Mouse (Mus musculus): ENCODE measurements around the gene Ppp1cb. TPM values are rescaled to one million over a fixed set of nuclear protein-coding genes. Genes with fewer than 3 reads are reported as not detected.
A peak's percentile ranks its signal among the peaks of the same experiment; 100 is the strongest.
"Not testable (repeated sequence)": the region's sequence is repeated elsewhere in the genome, so short reads cannot be mapped to it uniquely, and the experiment has no call there.

Gene Ppp1cb
- total RNA-seq (2017), result 240 and 271 TPM in 2 replicates

- ATAC-seq (replicated peaks in 1 of 2; ENCODE audit: insufficient read depth in 1 of 2, low FRiP score in 2 of 2, low TSS enrichment in 1 of 2, low read depth in 1 of 2, poor library complexity in 2 of 2, severe bottlenecking in 2 of 2), result peak; percentile 90 to 95
Measured at GRCm38 (mm10) chr5:32458408-32459143, at the start of gene Ppp1cb. Ppp1cb (plus strand) TSS chr5:32458843.

DNA sequence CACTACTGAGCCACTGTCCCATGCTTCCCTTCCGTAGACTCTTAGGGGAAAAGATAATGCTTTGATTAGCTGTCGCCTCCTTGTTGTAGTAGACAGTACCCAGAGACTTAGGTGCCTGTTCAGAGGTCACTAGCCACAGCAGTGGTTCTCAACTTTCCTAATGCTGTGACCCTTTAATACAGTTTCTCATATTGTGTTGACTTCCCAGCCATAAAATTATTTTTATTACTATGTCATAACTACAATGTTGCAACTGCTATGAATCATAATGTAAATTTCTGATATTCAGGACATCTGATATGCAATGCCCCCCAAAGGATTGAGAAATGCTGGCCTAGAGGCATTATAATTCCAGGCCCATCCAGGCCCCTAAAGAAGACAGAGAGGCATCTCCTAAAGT lies 48.9 kb upstream of the Ppp1cb start:
- ATAC-seq (replicated peaks in 1 of 2; ENCODE audit: insufficient read depth in 1 of 2, low FRiP score in 2 of 2, low TSS enrichment in 1 of 2, low read depth in 1 of 2, poor library complexity in 2 of 2, severe bottlenecking in 2 of 2), result no peak

DNA sequence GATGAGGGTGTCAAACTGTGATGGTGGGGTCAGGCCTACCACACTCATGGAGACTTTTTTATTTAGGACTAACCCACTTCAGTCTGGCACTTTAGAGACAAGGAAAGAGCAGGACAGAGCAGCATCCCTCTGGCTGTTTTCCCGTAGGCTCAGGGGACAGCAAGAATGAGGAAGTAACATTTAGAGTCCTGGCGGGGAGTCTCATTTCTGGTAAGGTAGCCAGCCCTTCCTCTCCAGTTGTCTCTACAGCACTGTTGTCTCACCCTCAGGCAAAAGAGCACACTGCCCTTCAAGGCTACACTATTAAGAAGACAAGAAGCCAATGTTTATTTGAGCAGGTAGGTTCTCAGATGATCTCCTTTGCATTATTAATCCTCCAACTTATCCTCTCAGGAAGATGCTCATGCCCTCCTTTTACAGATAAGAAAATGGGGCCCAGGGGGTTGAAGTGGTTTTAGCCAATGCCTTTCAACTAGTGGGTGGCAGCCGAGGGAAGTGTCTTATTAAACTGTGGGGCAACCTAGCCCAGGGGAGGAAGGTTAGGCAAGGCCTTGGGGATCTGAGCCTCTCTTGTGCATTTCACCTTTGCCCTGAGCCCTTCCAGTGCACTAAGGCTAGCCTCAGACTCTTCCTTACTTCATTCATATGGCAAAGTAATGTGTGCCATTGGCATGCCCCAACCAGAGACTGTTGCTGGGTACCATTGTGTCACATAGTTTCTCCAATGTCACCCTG lies 47.5 kb upstream of the Ppp1cb start:
- ATAC-seq (replicated peaks in 1 of 2; ENCODE audit: insufficient read depth in 1 of 2, low FRiP score in 2 of 2, low TSS enrichment in 1 of 2, low read depth in 1 of 2, poor library complexity in 2 of 2, severe bottlenecking in 2 of 2), result peak; percentile 37 to 60; a peak in 2 of 4 replicates

DNA sequence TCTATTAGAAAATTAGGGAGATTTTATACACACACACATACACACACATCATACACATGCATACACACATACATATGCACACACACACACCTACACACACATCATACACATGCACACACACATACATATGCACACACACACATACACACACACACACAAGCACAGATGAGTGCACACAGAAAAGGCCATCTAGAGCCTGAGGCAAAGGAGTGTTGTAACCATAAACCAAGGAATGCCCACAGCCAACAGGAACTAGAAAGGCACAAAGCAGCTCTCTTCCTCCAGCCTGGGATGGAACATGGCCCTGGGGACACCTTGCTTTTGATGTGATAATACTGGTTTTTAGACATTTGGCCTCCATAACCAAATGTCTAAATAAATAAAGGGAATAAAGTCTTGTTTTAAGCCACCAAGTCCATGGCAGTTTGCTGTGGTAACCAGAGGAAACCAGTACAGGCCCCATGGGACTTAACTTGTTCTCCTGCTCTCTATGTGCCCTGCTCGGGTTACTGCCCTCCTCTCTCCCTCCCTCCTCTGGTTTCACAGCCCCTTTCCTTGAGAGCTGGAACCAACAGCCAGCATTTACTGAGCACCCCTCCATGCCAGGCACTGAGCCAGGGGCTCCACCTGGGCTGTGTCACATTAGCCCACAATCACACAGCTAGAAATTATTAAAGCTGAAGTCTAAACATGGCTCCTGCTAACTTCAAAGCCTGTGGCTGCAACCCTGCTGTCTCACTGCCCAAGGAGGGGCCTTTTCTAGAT lies 46.3 kb upstream of the Ppp1cb start:
- no peak for ATAC-seq (replicated peaks in 1 of 2; ENCODE audit: insufficient read depth in 1 of 2, low FRiP score in 2 of 2, low TSS enrichment in 1 of 2, low read depth in 1 of 2, poor library complexity in 2 of 2, severe bottlenecking in 2 of 2)

DNA sequence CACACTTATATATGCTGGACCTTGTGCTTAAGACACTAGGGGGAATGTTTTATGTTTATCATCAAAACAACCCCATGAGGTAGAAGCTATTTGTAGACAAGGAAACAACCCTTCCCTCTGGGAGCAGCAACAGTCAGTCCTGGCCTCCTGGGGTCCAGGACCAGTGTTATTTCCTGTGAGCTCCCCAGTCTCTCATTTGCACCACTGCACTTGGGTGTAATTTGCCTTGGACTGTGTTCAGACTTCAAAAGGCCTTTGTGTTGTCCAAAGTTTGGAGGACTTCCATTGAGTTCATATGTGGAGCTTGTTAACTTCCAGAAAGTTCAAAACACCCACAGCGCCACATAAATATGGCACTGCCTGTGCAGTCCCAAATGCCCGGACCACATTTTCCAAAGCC lies 45.6 kb upstream of the Ppp1cb start:
- no peak for ATAC-seq (replicated peaks in 1 of 2; ENCODE audit: insufficient read depth in 1 of 2, low FRiP score in 2 of 2, low TSS enrichment in 1 of 2, low read depth in 1 of 2, poor library complexity in 2 of 2, severe bottlenecking in 2 of 2)

- no peak for ATAC-seq (replicated peaks in 1 of 2; ENCODE audit: insufficient read depth in 1 of 2, low FRiP score in 2 of 2, low TSS enrichment in 1 of 2, low read depth in 1 of 2, poor library complexity in 2 of 2, severe bottlenecking in 2 of 2)
Measured at GRCm38 (mm10) chr5:32413569-32413968, 45.1 kb upstream of the Ppp1cb start.

- ATAC-seq (replicated peaks in 1 of 2; ENCODE audit: insufficient read depth in 1 of 2, low FRiP score in 2 of 2, low TSS enrichment in 1 of 2, low read depth in 1 of 2, poor library complexity in 2 of 2, severe bottlenecking in 2 of 2), result no peak
Measured at GRCm38 (mm10) chr5:32414461-32414985, 44.1 kb upstream of the Ppp1cb start.

GRCm38 (mm10) chr5:32415554-32415953 lies 43.1 kb upstream of the Ppp1cb start:
- no peak for ATAC-seq (replicated peaks in 1 of 2; ENCODE audit: insufficient read depth in 1 of 2, low FRiP score in 2 of 2, low TSS enrichment in 1 of 2, low read depth in 1 of 2, poor library complexity in 2 of 2, severe bottlenecking in 2 of 2)

- no peak for ATAC-seq (replicated peaks in 1 of 2; ENCODE audit: insufficient read depth in 1 of 2, low FRiP score in 2 of 2, low TSS enrichment in 1 of 2, low read depth in 1 of 2, poor library complexity in 2 of 2, severe bottlenecking in 2 of 2)
Measured at GRCm38 (mm10) chr5:32416881-32417280, 41.8 kb upstream of the Ppp1cb start.

GRCm38 (mm10) chr5:32422081-32422589 lies 36.5 kb upstream of the Ppp1cb start:
- no peak for ATAC-seq (replicated peaks in 1 of 2; ENCODE audit: insufficient read depth in 1 of 2, low FRiP score in 2 of 2, low TSS enrichment in 1 of 2, low read depth in 1 of 2, poor library complexity in 2 of 2, severe bottlenecking in 2 of 2)

DNA sequence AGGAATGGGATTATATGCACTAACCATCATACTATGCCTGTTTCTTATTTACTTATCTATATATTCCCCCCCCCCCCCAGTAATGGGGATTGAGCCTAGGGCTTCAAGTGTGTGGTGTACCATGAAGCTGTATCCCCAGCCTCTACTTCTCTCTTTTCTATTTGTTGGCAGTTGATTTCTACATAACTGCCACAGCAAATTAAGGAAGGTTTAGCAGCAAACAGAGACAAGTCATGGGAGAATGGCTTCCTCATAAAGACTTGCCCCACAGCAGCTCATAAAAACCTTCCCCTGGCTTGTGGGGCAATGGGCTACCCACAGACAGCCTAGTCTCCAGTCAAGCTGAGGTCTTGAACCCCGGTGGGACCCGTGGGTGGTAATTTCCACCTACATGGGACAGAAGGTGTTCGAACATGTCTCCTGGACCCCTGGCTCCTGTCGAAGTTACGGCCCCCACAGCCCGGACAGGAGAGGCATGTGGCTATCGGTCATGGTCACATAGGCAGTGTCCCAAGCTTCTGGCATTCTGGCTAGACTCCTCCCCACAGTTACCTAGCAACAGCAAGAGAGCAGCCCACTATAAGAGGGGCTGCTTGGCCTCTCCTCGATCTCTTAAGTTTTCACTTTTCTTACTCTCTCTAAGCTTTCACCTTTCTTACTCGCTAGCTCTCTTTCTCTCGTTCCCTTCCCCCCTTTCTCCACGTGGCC lies 35.1 kb upstream of the Ppp1cb start:
- ATAC-seq (replicated peaks in 1 of 2; ENCODE audit: insufficient read depth in 1 of 2, low FRiP score in 2 of 2, low TSS enrichment in 1 of 2, low read depth in 1 of 2, poor library complexity in 2 of 2, severe bottlenecking in 2 of 2), result peak in 1 of 2 experiments; percentile 66; a peak in 2 of 4 replicates

DNA sequence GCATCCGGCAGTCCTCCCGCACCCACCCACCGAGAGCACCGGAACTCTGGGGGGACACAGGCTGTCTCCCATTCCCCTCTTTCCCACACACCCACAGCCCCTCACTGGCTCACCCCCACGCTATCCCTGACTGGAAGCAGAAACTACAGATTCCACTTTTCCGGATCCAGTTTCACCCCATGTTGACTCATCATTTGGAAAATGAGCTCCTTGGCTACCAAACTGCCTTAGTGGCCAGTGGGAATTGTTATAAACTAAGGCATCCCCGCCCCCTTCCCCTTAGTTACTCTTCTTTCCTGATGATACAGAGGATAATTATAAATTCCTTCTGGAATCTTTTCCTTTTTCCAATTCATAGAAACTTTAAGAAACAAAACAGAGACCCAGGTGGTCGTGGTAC lies 34.2 kb upstream of the Ppp1cb start:
- ATAC-seq (replicated peaks in 1 of 2; ENCODE audit: insufficient read depth in 1 of 2, low FRiP score in 2 of 2, low TSS enrichment in 1 of 2, low read depth in 1 of 2, poor library complexity in 2 of 2, severe bottlenecking in 2 of 2), result no peak

DNA sequence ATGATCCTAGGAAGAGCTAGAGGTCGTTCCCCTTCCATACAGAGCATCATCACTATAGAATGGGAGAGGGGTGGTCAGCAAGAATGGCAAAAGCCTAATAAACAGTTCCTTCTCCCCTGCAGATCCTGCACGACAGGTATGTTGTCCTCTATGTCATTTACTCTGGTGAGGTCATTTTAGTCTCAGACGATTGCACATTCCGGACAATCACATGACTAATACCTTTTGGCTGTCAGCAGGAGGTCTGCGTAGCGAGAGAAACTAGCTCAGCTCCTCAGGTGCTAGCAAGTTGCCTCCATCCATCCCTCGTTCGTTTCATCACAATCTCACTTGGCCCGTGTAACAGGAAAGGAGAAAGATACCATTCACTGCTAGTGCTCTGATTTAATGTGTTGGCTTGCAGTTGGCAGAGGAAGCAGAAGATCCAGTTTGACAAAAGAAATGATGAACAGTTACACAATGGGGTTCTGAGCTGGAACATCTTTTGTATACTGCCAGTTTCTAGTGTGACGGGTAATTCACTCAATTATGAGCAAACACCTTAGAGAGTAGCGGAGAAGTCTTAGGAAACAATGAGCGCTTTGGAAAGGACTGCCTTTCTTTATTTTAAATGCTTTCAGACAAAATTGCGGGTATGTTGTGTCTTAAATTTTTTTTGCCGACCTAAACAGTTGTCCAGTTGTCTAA lies 33.0 kb upstream of the Ppp1cb start:
- ATAC-seq (replicated peaks in 1 of 2; ENCODE audit: insufficient read depth in 1 of 2, low FRiP score in 2 of 2, low TSS enrichment in 1 of 2, low read depth in 1 of 2, poor library complexity in 2 of 2, severe bottlenecking in 2 of 2), result no peak

GRCm38 (mm10) chr5:32430399-32430798 lies 28.2 kb upstream of the Ppp1cb start:
- ATAC-seq (replicated peaks in 1 of 2; ENCODE audit: insufficient read depth in 1 of 2, low FRiP score in 2 of 2, low TSS enrichment in 1 of 2, low read depth in 1 of 2, poor library complexity in 2 of 2, severe bottlenecking in 2 of 2), result peak in 1 of 2 experiments; percentile 25; a peak in 2 of 4 replicates

DNA sequence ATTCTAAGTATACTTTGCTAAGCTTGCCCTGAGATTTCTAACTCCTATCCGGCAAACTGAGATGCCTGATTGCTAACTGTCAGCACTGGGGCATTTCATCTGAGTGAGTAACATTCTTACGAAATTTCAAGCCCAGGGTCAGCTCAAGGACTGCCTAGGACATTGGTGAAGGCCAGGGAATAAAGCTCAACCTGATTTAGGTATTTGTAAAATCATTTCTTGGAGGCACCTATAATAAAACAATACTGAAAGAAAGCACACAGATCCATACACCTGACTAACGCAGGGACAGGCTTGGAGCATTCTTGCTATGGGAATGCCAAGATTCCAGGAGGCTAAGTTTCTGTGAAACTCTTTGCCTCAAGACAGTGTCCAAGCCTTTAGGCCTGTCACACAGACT lies 24.3 kb upstream of the Ppp1cb start:
- ATAC-seq (replicated peaks in 1 of 2; ENCODE audit: insufficient read depth in 1 of 2, low FRiP score in 2 of 2, low TSS enrichment in 1 of 2, low read depth in 1 of 2, poor library complexity in 2 of 2, severe bottlenecking in 2 of 2), result not testable (repeated sequence)

DNA sequence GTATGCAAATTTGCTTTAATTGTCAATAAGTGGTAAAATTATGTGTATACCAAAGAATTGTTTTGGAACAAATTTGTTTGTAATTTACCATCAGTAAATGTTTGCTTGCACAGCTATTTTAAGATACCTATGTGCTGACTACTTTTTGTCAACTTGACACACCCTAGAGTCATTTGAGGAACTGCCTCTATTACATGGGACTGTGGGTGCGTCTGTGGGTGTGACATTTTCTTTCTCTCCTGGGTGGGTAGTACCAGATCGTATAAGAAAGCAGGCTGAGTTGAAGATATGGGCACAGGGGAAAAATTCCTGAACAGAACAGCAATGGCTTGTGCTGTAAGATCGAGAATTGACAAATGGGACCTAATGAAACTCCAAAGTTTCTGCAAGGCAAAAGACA lies 23.0 kb upstream of the Ppp1cb start:
- no peak for ATAC-seq (replicated peaks in 1 of 2; ENCODE audit: insufficient read depth in 1 of 2, low FRiP score in 2 of 2, low TSS enrichment in 1 of 2, low read depth in 1 of 2, poor library complexity in 2 of 2, severe bottlenecking in 2 of 2)

Measured in hematopoietic stem cell, adult 5-6 weeks (primary cell).